Mouse (Mus musculus) embryonic facial prominence, embryonic 14.5 days (tissue): ENCODE results near the gene E330021D16Rik. TPM values are rescaled to one million over a fixed set of nuclear protein-coding genes. Genes with fewer than 3 reads are reported as not detected.
A peak's percentile ranks its signal among the peaks of the same experiment; 100 is the strongest.

Source experiments
- ATAC-seq: fragments of 200-750 bp; cut with Nextera tagmentation; 2 replicates; pipeline ENCODE4 v1.8.0; 2017; ENCODE audit warnings: low read depth, moderate number of reproducible peaks, moderate TSS enrichment
- DNase-seq: peaks from one replicate; pipeline ENCODE4 v3.0.0-alpha.2; 2015; ENCODE audit warnings: low spot score
- H3K27ac ChIP-seq: fragments of 300-500 bp; sonication (generic); replicated peaks from 2 replicates; pipeline ENCODE4 v1.5.1; 2014; ENCODE audit warnings: low read depth, mild to moderate bottlenecking, low read length, moderate library complexity
- H3K27me3 ChIP-seq: fragments of 300-500 bp; sonication (generic); replicated peaks from 2 replicates; pipeline ENCODE4 v1.6.1; 2014; ENCODE audit warnings: low read length; ENCODE audit not compliant: control insufficient read depth, insufficient read depth
- H3K36me3 ChIP-seq: fragments of 300-500 bp; sonication (generic); 2 replicates; pipeline ENCODE4 v1.6.1; 2014; ENCODE audit warnings: low read length, mixed read lengths; ENCODE audit not compliant: control insufficient read depth, insufficient read depth
- H3K4me1 ChIP-seq: fragments of 300-500 bp; sonication (generic); 2 replicates; pipeline ENCODE4 v1.6.1; 2014; ENCODE audit warnings: antibody characterized with exemption, low read length; ENCODE audit not compliant: control insufficient read depth, insufficient read depth
- H3K4me2 ChIP-seq: fragments of 300-500 bp; sonication (generic); 2 replicates; pipeline ENCODE4 v1.6.1; 2014; ENCODE audit warnings: low read depth, mild to moderate bottlenecking, low read length, moderate library complexity, mixed read lengths
- H3K4me3 ChIP-seq: fragments of 300-500 bp; sonication (generic); 2 replicates; pipeline ENCODE4 v1.5.1; 2014; ENCODE audit warnings: low read depth, mild to moderate bottlenecking, low read length
- H3K9ac ChIP-seq: fragments of 300-500 bp; sonication (generic); 2 replicates; pipeline ENCODE4 v1.6.1; 2014; ENCODE audit warnings: low read depth, mild to moderate bottlenecking, low read length, moderate library complexity, mixed read lengths
- H3K9me3 ChIP-seq: fragments of 300-500 bp; sonication (generic); 2 replicates; pipeline ENCODE4 v1.6.1; 2016; ENCODE audit warnings: low read length; ENCODE audit not compliant: control insufficient read depth
- WGBS: fragments of 180-500 bp; shearing (Covaris S2); extraction: QIAGEN DNeasy Blood & Tissue Kit; methylation state at CpG from one replicate; pipeline ENCODE4 v1.1.7; 2014; 5-methylcytosine and 5-hydroxymethylcytosine counted together
- polyA plus RNA-seq: library from polyadenylated mRNA; unstranded; fragments of >200 nt; fragmentation: Nextera tagmentation; extraction: Ambion mirVana; gene quantifications from 2 replicates; pipeline ENCODE4 v1.2.1, GENCODE M21; 2014

E330021D16Rik gene
- polyA plus RNA-seq, 1 experiment from 2014 or later, result 0.33 TPM

DNA sequence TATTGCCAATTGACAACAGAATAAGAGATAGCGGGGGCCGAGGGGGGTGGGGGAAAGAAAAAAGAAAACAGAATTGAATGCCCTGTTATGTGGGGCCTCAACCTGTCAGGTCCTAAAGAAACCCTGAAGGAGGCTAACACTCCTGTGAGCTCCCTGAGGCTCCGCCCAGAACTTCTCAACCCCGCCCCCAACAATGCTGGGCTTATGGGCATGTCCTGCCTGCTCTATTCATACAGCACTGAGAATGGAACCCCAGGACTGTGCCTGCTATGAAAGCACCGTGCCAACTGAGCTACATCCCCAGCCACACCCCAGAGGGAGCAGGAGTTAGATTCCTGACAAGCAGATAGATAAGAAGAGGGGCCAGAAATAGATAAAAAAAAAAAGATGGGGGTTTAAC, 2.5 kb upstream of the E330021D16Rik start:
- Histone ChIP-seq H3K4me2 (no peak overlapping the region), H3K9ac (no peak overlapping the region), H3K9me3 (no peaks in the 10 kb centered on the region), H3K4me1 (no peaks in the 10 kb centered on the region), H3K27ac (no peak overlapping the region), H3K27me3 (no peaks in the 10 kb centered on the region), H3K4me3 (no peak overlapping the region), H3K36me3 (no peaks in the 10 kb centered on the region)
- no peak for ATAC-seq
- 68% methylated on average over 5 of the region's 5 CpGs for WGBS
- DNase-seq, result no peak

DNA sequence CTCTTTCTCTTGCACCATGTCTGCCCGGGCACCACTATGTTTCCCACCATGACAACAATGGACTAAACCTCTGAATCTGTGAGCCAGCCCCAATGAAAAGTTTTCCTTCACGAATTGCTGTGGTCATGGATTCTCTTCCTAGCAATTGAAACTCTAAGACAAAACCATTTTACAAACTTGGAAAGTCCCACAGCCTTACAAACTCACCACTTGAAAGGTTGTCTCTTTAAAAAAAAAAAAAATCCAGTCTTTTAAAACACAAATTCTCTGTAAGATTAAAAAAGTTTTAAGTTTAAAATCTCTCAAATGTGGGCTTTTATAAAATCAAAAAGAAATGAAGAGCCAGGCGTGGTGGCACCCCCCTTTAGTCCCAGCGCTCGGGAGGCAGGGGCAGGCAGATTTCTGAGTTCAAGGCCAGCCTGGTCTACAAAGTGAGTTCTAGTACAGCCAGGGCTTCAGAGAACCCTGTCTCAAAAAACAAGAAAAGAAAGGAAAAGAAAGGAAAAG, 1.5 kb downstream of the E330021D16Rik start:
- no peaks in the 10 kb centered on the region for H3K36me3 ChIP-seq
- H3K4me1 ChIP-seq, result no peaks in the 10 kb centered on the region
- H3K27me3 ChIP-seq, result no peaks in the 10 kb centered on the region
- 85% methylated on average over 5 of the region's 5 CpGs for WGBS
- H3K9ac ChIP-seq, result no peak overlapping the region
- DNase-seq (no peak), ATAC-seq (no peak)
- H3K9me3 ChIP-seq, result no peaks in the 10 kb centered on the region
- no peak overlapping the region for H3K4me2 ChIP-seq
- no peak overlapping the region for H3K4me3 ChIP-seq
- H3K27ac ChIP-seq, result no peak overlapping the region

DNA sequence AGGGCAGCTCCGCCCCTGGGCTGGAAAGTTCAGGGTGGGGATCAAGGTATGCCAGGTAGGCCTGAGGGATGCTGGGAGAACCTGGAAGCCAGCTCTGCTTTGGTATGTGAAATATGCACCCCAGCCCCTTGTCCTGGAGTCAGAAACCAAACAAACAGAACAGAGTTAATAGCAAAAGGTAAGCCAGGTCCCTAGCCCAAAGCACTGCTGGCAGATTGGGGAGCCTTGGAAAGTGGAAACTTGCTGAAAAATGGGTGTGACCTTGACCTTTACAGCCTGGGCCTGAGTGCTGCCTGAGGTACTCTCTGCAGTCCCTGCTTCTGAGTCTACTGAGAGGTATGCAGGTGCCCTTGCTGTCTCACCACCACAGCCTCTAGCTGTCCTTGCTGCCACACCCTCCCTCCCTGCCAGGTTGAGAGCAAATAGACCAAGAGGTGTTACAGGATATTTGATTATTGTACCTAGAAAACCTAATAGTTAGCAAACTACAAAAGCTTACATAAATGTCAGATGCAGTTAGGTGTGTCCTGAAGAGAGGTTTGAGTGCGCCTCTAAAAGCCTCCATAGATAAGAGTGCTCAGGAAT, 7.7 kb downstream of the E330021D16Rik start:
- H3K9me3 ChIP-seq, result no peaks in the 10 kb centered on the region
- no peaks in the 10 kb centered on the region for H3K4me1 ChIP-seq
- no peaks in the 10 kb centered on the region for H3K27me3 ChIP-seq
- DNase-seq, result no peak
- H3K36me3 ChIP-seq, result no peaks in the 10 kb centered on the region
- H3K4me2 ChIP-seq, result no peak overlapping the region
- peak; percentile 72; the same call in 1 of the 2 replicates for ATAC-seq
- no peak overlapping the region for H3K9ac ChIP-seq
- 73% methylated on average over 2 of the region's 2 CpGs for WGBS
- no peak overlapping the region for H3K4me3 ChIP-seq
- no peak overlapping the region for H3K27ac ChIP-seq

DNA sequence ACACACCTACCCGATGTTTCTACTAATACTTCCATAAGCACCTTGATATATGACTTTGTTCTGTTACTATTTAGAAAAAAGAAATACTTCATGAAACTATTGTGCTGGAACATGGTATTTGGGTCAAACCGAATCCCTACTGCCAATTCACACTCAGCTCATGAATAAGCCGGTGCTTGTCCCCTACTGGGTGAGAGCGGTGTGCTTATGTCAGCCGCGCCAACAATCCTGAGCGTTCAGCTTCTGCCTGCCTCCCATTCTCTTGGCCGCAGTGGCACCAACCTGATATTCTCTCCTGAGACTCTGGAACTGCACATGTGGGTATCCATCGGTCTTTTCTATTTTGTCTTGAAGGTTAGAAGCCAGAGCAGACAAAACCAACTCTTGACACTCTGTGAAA, 18.5 kb downstream of the E330021D16Rik start:
- Histone ChIP-seq H3K9ac (no peak overlapping the region), H3K9me3 (peaks cover 8% of the 10 kb centered on the region; the same call in 1 of the 2 replicates), H3K4me2 (no peak overlapping the region), H3K4me1 (no peaks in the 10 kb centered on the region), H3K27me3 (no peaks in the 10 kb centered on the region), H3K27ac (no peak overlapping the region), H3K36me3 (no peaks in the 10 kb centered on the region), H3K4me3 (no peak overlapping the region)
- WGBS, result 89% methylated on average over 9 of the region's 9 CpGs
- ATAC-seq (no peak), DNase-seq (no peak)

DNA sequence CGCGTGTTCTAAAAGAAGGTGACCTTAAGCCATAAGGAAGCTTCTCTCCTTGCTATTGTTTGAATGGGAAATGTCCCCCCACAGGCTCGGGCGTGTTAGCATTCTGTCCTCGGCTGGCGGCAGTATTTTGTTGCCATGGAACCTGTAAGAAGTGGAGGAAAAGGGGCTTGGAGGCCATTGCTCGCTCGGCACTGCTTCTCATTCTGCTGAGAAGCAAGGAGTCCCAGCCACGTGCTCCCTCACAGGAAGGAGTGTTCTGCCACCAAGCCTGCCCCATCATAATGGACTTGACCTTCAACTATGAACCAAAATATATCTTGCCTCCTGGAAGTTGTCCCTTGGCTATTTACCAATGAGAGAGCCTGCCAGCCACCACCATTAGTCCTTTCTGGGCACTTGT, 25.1 kb downstream of the E330021D16Rik start:
- Histone ChIP-seq H3K4me1 (no peaks in the 10 kb centered on the region), H3K9me3 (peaks cover 7% of the 10 kb centered on the region; the same call in 1 of the 2 replicates), H3K4me2 (no peak overlapping the region), H3K4me3 (no peak overlapping the region), H3K9ac (no peak overlapping the region), H3K36me3 (no peaks in the 10 kb centered on the region), H3K27ac (no peak overlapping the region), H3K27me3 (no peaks in the 10 kb centered on the region)
- no peak for ATAC-seq
- 63% methylated on average over 9 of the region's 9 CpGs for WGBS
- no peak for DNase-seq

DNA sequence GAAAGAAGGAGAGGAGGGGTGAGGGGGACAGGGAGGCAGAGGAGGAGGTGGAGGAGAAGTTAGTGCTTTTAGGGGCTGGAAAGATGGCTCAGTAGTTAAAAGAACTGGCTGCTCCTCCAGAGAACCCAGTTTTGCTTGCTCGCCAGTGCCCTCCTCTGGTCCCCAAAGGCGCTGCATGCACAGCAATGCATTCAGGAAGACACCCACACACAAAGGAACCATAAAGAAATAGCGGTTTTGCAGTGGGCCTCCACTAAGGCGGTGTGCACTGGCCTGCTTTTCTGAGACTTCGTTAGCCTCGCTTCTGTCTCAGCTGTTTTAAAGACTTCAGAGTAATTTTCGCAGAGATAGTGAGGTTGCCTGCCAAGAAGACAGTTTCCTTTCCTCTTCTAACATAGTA, 30.1 kb downstream of the E330021D16Rik start:
- DNase-seq, result no peak
- Histone ChIP-seq H3K27ac (no peak overlapping the region), H3K4me3 (no peak overlapping the region), H3K9ac (no peak overlapping the region), H3K4me1 (no peaks in the 10 kb centered on the region), H3K4me2 (no peak overlapping the region), H3K9me3 (no peaks in the 10 kb centered on the region), H3K27me3 (no peaks in the 10 kb centered on the region), H3K36me3 (no peaks in the 10 kb centered on the region)
- no peak for ATAC-seq
- WGBS, result 70% methylated on average over 7 of the region's 7 CpGs

DNA sequence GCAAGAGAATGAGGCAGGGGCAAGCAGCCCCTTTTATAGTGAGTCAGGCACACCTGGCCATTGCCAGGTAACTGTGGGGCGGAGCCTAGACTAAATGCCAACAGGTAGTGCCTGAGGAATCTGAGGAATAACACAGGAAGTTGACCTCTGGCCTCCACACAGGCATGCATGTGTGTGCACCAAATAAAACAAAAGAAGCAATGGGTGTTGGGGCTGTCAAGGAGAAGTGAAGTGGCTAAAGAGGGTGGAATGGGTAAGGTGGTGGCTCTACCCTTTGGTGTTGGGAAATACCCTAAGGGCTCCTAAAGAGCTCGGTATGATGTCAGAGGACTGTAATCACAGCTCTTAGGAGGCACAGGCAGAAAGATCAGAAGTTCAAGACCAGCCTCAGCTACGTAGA, 32.2 kb downstream of the E330021D16Rik start:
- DNase-seq, result no peak
- Histone ChIP-seq H3K4me2 (no peak overlapping the region), H3K9me3 (no peaks in the 10 kb centered on the region), H3K4me3 (no peak overlapping the region), H3K36me3 (no peaks in the 10 kb centered on the region), H3K9ac (no peak overlapping the region), H3K27me3 (no peaks in the 10 kb centered on the region), H3K27ac (no peak overlapping the region), H3K4me1 (no peaks in the 10 kb centered on the region)
- ATAC-seq, result no peak
- WGBS, result 82% methylated on average over 3 of the region's 3 CpGs

DNA sequence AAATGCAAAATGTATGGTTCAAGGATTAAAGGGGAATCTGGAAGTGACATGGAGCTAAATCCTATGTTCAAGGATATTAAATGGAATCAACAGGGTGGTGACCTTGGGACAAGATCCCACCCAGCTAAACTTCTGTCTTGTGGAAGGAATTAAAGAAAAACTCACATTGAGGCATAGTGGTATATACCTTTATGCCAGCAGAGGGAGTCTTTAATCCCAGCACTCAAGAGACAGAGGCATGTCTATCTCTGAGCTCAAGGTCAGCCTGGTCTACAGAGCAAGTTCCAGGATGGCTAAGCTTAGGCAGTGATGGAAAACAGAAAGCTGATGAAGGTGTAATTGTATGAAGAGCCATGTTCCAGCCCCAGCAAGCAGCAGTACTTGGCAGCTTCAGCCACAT, 39.3 kb downstream of the E330021D16Rik start:
- ATAC-seq, result no peak
- Histone ChIP-seq H3K4me3 (no peak overlapping the region), H3K9ac (no peak overlapping the region), H3K27ac (no peak overlapping the region), H3K4me1 (no peaks in the 10 kb centered on the region), H3K4me2 (no peak overlapping the region), H3K9me3 (no peaks in the 10 kb centered on the region), H3K27me3 (no peaks in the 10 kb centered on the region), H3K36me3 (no peaks in the 10 kb centered on the region)
- no peak for DNase-seq

DNA sequence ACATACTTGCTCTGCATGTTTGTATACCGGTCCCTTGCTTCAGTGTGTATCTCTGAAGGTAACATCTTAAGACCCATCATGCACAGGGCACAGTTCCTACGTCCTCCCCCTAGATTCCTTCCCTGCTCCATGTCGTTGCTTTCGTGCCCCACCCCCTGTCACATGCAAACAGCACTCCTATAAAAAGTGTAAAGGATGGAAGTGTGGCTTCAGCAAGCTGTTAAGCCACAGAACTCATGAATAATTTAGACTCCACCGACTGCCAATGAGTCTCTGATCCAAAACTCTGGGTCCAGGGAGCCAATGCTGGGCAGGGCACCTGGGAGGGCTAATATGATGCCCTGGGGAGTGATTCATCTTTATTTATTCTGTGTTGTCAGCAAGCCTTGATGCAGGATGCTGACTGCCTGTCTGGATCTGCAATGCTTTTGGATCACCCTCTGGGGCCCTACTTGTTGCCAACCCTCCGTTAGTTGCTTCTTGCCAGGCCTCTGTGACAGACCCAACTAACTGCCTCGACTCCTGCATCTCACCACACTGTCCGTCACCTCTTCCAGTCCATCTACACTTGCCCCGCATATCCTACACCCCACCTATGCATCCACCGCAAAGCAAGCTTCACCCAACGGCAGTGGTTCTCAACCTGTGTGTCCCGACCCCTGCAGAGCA, 50.8 kb downstream of the E330021D16Rik start:
- Histone ChIP-seq H3K9me3 (no peaks in the 10 kb centered on the region), H3K4me1 (no peaks in the 10 kb centered on the region), H3K36me3 (no peaks in the 10 kb centered on the region), H3K27me3 (no peaks in the 10 kb centered on the region), H3K9ac (no peak overlapping the region), H3K4me2 (no peak overlapping the region), H3K27ac (no peak overlapping the region), H3K4me3 (no peak overlapping the region)
- ATAC-seq (no peak), DNase-seq (no peak)
- 81% methylated on average over 12 of the region's 12 CpGs for whole genome bisulfite sequencing
